In the genomic region with DNA sequence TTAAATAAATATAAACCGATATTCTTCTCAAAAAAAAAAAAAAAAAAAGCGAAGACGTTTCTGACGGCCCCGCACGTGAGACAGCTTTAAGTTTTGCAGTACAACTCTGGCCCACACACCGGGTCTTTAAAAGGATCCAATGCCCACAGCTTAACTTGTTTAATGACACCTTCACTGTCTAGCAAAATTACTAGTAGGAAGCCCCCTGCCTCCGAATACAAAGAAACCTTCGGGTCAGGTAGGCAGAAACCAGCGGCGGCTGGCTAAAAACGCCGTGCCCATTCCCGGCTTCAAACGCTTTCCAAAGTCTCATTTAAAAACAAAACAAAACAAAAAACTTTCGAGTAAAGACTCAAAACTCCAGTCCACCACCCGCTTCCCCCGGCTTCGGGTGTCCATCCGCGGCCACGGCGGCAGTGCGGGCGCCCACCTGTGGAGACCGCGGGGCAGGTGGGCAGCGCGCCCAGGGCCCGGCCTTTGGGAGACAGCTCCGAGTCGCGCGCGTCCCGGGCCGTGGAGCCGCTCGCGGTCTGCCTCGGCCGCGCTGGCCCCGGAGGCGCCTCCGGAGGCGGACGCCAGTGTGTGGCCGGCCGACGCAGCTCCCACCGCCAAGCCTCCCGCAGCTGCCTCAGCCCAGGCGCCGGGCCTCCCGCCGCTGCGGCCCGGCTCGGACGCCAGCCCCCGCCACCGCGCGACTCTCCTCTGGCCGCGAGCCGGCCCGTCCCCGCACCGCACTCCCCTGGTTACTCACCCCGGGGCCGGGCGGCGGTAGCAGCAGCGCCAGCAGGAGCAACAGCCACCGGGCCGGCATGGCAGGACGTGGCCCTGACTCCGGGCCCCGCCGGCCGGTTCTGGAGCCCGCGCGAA, we compare ENCODE assay signal across 8 mouse cellular contexts. TPM values are rescaled to one million over a fixed set of nuclear protein-coding genes. Genes with fewer than 3 reads are reported as not detected.
A peak's percentile ranks its signal among the peaks of the same experiment; 100 is the strongest.
DNase-seq lines count a peak whose midpoint lies in the region; ATAC-seq lines count a peak whose summit lies in the region.

No protein-coding gene starts in this region.

- ATAC-seq in heart, embryonic 12.5 days (ENCODE audit: insufficient number of reproducible peaks, low FRiP score) = peak; percentile 77

- H3K27ac ChIP-seq in heart, embryonic 12.5 days (ENCODE audit: poor library complexity, severe bottlenecking) = peak overlapping the region; percentile 78
- peak overlapping the region; percentile 83 for H3K27ac ChIP-seq in midbrain, embryonic 10.5 days (replicated peaks)

- under 1% methylated on average over 80 of the region's 86 CpGs for WGBS in heart, embryonic 12.5 days
- under 1% methylated on average over 86 of the region's 86 CpGs for WGBS in midbrain, embryonic 10.5 days

- H3K4me2 ChIP-seq in heart, embryonic 12.5 days = peak overlapping the region; percentile 88

- peaks cover 9% of the 10 kb centered on the region for H3K4me1 ChIP-seq in heart, embryonic 12.5 days (replicated peaks)
- peaks cover 35% of the 10 kb centered on the region for H3K4me1 ChIP-seq in midbrain, embryonic 10.5 days

- no peaks in the 10 kb centered on the region for H3K9me3 ChIP-seq in heart, embryonic 12.5 days (replicated peaks)
- H3K9me3 ChIP-seq in midbrain, embryonic 10.5 days (replicated peaks) = no peaks in the 10 kb centered on the region

- H3K9ac ChIP-seq in heart, embryonic 12.5 days = peak overlapping the region; percentile 91

- H3K36me3 ChIP-seq in heart, embryonic 12.5 days = no peaks in the 10 kb centered on the region
- no peaks in the 10 kb centered on the region for H3K36me3 ChIP-seq in midbrain, embryonic 10.5 days

- DNase-seq in adrenal gland, adult (ENCODE audit: inconsistent age in 2 of 2, low spot score in 1 of 2) = peak; percentile 66 to 87
- DNase-seq in adrenal gland, adult 2 months = no peak
- DNase-seq in 3T3-L1 (ENCODE audit: low read depth, low spot score) = peak; percentile 38
- peak; percentile 77 to 78 for DNase-seq in cerebellum, postnatal 10 days
- DNase-seq in kidney, postnatal 14 days = peak; percentile 76
- DNase-seq in midbrain, embryonic 10.5 days (ENCODE audit: low spot score) = no peak
- no peak for DNase-seq in layer of hippocampus, adult 9-11 months

- H3K27me3 ChIP-seq in heart, embryonic 12.5 days (replicated peaks) = no peaks in the 10 kb centered on the region
- H3K27me3 ChIP-seq in midbrain, embryonic 10.5 days (ENCODE audit: low read depth, poor library complexity, severe bottlenecking) = peaks cover 4% of the 10 kb centered on the region; the same call in 1 of the 2 replicates

- peak overlapping the region; percentile 82 for H3K4me3 ChIP-seq in heart, embryonic 12.5 days
- H3K4me3 ChIP-seq in midbrain, embryonic 10.5 days = peak overlapping the region; percentile 73

RNA-seq across cellular contexts. Expression of a gene that starts 0.6 kb away (rescaled TPM):
- total RNA-seq in adrenal gland, adult 2 months (2021) = 100 to 1,000 TPM in 1 of 2 experiments, 10 to 100 TPM in 1; 90.7 to 119 TPM
- 608 and 700 TPM in 2 replicates for polyA plus RNA-seq in adrenal gland, adult 2 months (2012; rRNA removed)
- 5.7 and 6.9 TPM in 2 replicates for polyA plus RNA-seq in heart, embryonic 12.5 days (2016; fragmentation: Nextera tagmentation; extraction: Ambion mirVana)
- 5.0 and 5.2 TPM in 2 replicates for polyA plus RNA-seq in midbrain, embryonic 10.5 days (2016; fragmentation: Nextera tagmentation; extraction: Ambion mirVana)

Comparison
In these comparisons a context has a peak if more than half of its experiments do, and no peak if none do; other contexts are left out.
1. DNase-seq: peak in adrenal gland, adult (2 of 2), 3T3-L1 (single experiment), cerebellum, postnatal 10 days (2 of 2) and kidney, postnatal 14 days (single experiment); none in adrenal gland, adult 2 months (single experiment), midbrain, embryonic 10.5 days (single experiment) and layer of hippocampus, adult 9-11 months (single experiment).
2. RNA of a gene that starts 0.6 kb away (polyA plus RNA-seq): 608 to 700 TPM in adrenal gland, adult 2 months; 5.7 to 6.9 TPM in heart, embryonic 12.5 days and 5.0 to 5.2 TPM in midbrain, embryonic 10.5 days; every median in the first group is over 10 times any median in the second.